Comparison of ENCODE assay signal across 8 mouse cellular contexts in genomic region chr8:90862038-90862437, GRCm38 (mm10). TPM values are rescaled to one million over a fixed set of nuclear protein-coding genes. Genes with fewer than 3 reads are reported as not detected.
DNase-seq lines count a peak whose midpoint lies in the region; ATAC-seq lines count a peak whose summit lies in the region.

No protein-coding gene starts in this region.

- H3K27me3 ChIP-seq in limb, embryonic 10.5 days (ENCODE audit: low read depth, poor library complexity, severe bottlenecking) = no peaks in the 10 kb centered on the region

- peak; percentile 97 for DNase-seq in heart, adult 11 months
- no peak for DNase-seq in heart, postnatal 36 days
- peak; percentile 62 for DNase-seq in 3T3-L1 (ENCODE audit: low read depth, low spot score)
- DNase-seq in embryo, embryonic 11 days = peak; percentile 93
- DNase-seq in limb, embryonic 10.5 days (ENCODE audit: low spot score) = peak; percentile 95
- peak; percentile 62 for DNase-seq in ovary, postnatal 14 days (ENCODE audit: low spot score)
- no peak for DNase-seq in left cerebral cortex, adult 9 months (ENCODE audit: low spot score in 2 of 2)

- 0 out of 2 replicates have a peak, but pooled peaks have one; percentile 6 for ATAC-seq in granulocyte monocyte progenitor cell, adult 5-6 weeks (replicated peaks; ENCODE audit: poor library complexity, severe bottlenecking)

- peak overlapping the region; percentile 42 for H3K4me3 ChIP-seq in limb, embryonic 10.5 days

- H3K4me1 ChIP-seq in limb, embryonic 10.5 days = peaks cover 49% of the 10 kb centered on the region

- intact Hi-C loops in heart, postnatal 36 days (cut with DNase I) = no loop called here

- H3K9me3 ChIP-seq in limb, embryonic 10.5 days (replicated peaks) = no peaks in the 10 kb centered on the region

- peak overlapping the region; percentile 96 for H3K27ac ChIP-seq in limb, embryonic 10.5 days

- WGBS in limb, embryonic 10.5 days = 2% methylated on average over 9 of the region's 9 CpGs

- no peaks in the 10 kb centered on the region for H3K36me3 ChIP-seq in limb, embryonic 10.5 days

RNA-seq across cellular contexts. Expression of gene Chd9, which starts 33.9 kb away (rescaled TPM):
- total RNA-seq in heart, postnatal 36 days (2021) = 10 to 100 TPM; 46.8 to 49.4 TPM
- total RNA-seq in granulocyte monocyte progenitor cell, adult 5-6 weeks (2014; fragmentation: Nextera tagmentation) = 108 and 162 TPM in 2 replicates
- total RNA-seq in granulocyte monocyte progenitor cell, adult 5-6 weeks (2017) = 55.7 and 75.6 TPM in 2 replicates
- 35.8 and 45.5 TPM in 2 replicates for polyA plus RNA-seq in limb, embryonic 10.5 days (2016; fragmentation: Nextera tagmentation; extraction: Ambion mirVana)

RNA-seq across cellular contexts. Expression of gene Gm19935, which starts 44.8 kb away (rescaled TPM):
- total RNA-seq in heart, postnatal 36 days (2021) = not detected
- total RNA-seq in granulocyte monocyte progenitor cell, adult 5-6 weeks (2014; fragmentation: Nextera tagmentation) = not detected in 2 replicates
- not detected in 2 replicates for total RNA-seq in granulocyte monocyte progenitor cell, adult 5-6 weeks (2017)
- not detected in 2 replicates for polyA plus RNA-seq in limb, embryonic 10.5 days (2016; fragmentation: Nextera tagmentation; extraction: Ambion mirVana)

Comparison
In these comparisons a context has a peak if more than half of its experiments do, and no peak if none do; other contexts are left out.
1. DNase-seq: peak in heart, adult 11 months (single experiment), 3T3-L1 (single experiment), embryo, embryonic 11 days (single experiment), limb, embryonic 10.5 days (single experiment) and ovary, postnatal 14 days (single experiment); none in heart, postnatal 36 days (0 of 2) and left cerebral cortex, adult 9 months (0 of 2).